Mouse (Mus musculus): ENCODE results near the gene Galp.
"Not testable (repeated sequence)": the region's sequence is repeated elsewhere in the genome, so short reads cannot be mapped to it uniquely, and the experiment has no call there.

Gene Galp

GRCm38 (mm10) chr7:6239787-6240186 is 42.9 kb downstream of the Galp start:
- in situ Hi-C loops (cut with MboI; ENCODE audit: unreplicated experiment in 2 of 2) = loop anchor here (5.0 to 25.0 kb wide), 3 partner anchors 43 to 698 kb away; partner anchors contain the start of gene Olfr1349 (in 1 of the 2)

- in situ Hi-C loops (cut with MboI; ENCODE audit: unreplicated experiment in 2 of 2) = loop anchor here (5.0 to 25.0 kb wide), 3 partner anchors 41 to 696 kb away; partner anchors contain the start of gene Olfr1349 (in 1 of the 2)
These were observed 44.0 kb downstream of the Galp start for GRCm38 (mm10) chr7:6240841-6241425.

GRCm38 (mm10) chr7:6244361-6245292 is 47.7 kb downstream of the Galp start:
- in situ Hi-C loops (cut with MboI; ENCODE audit: unreplicated experiment in 2 of 2) = loop anchor here (5.0 to 25.0 kb wide), 3 partner anchors 38 to 693 kb away; partner anchors contain the start of gene Olfr1349 (in 1 of the 2)

GRCm38 (mm10) chr7:6252410-6252809 is 55.5 kb downstream of the Galp start, which contains the start of gene Epp13:
Gene Epp13 (plus strand): TSS chr7:6252710.
- in situ Hi-C loops (cut with MboI; ENCODE audit: unreplicated experiment in 2 of 2) = no loop called here

- in situ Hi-C loops (cut with MboI; ENCODE audit: unreplicated experiment in 2 of 2) = no loop called here
These were observed 57.6 kb downstream of the Galp start for GRCm38 (mm10) chr7:6254451-6254850.

GRCm38 (mm10) chr7:6257386-6257785 is 60.5 kb downstream of the Galp start:
- in situ Hi-C loops (cut with MboI; ENCODE audit: unreplicated experiment in 2 of 2) = no loop called here

GRCm38 (mm10) chr7:6258232-6259220 is 61.6 kb downstream of the Galp start:
- in situ Hi-C loops (cut with MboI; ENCODE audit: unreplicated experiment in 2 of 2) = no loop called here

- in situ Hi-C loops (cut with MboI; ENCODE audit: unreplicated experiment in 2 of 2) = not testable (repeated sequence)
These were observed 63.1 kb downstream of the Galp start for GRCm38 (mm10) chr7:6260004-6260403.

- in situ Hi-C loops (cut with MboI; ENCODE audit: unreplicated experiment in 2 of 2) = no loop called here
These were observed 65.2 kb downstream of the Galp start for GRCm38 (mm10) chr7:6262120-6262519.

- in situ Hi-C loops (cut with MboI; ENCODE audit: unreplicated experiment in 2 of 2) = no loop called here
These were observed 66.1 kb downstream of the Galp start for GRCm38 (mm10) chr7:6262984-6263383.

- in situ Hi-C loops (cut with MboI; ENCODE audit: unreplicated experiment in 2 of 2) = no loop called here
These were observed 68.8 kb downstream of the Galp start for GRCm38 (mm10) chr7:6265695-6266094.

Measured in v-Abl transformed pro-B cells (cell line).